Mouse (Mus musculus) lung, embryonic 16.5 days (tissue): Measurements from ENCODE around the gene Cwc22. TPM values are rescaled to one million over a fixed set of nuclear protein-coding genes. Genes with fewer than 3 reads are reported as not detected.

Source experiments
- ATAC-seq: fragments of 200-750 bp; cut with Nextera tagmentation; 2 replicates; pipeline ENCODE4 v1.8.0; 2017; ENCODE audit warnings: low read depth, mild to moderate bottlenecking, moderate library complexity
- H3K27ac ChIP-seq: fragments of 300-500 bp; sonication (generic); 2 replicates; pipeline ENCODE4 v1.5.1; 2014; ENCODE audit warnings: mild to moderate bottlenecking, control low read depth, low read length
- H3K27me3 ChIP-seq: fragments of 300-500 bp; sonication (generic); 2 replicates; pipeline ENCODE4 v1.6.1; 2014; ENCODE audit warnings: low read depth, low read length, mixed read lengths; ENCODE audit not compliant: control insufficient read depth, insufficient read depth
- H3K36me3 ChIP-seq: fragments of 300-500 bp; sonication (generic); 2 replicates; pipeline ENCODE4 v1.6.1; 2014; ENCODE audit warnings: low read length; ENCODE audit not compliant: control insufficient read depth, insufficient read depth
- H3K4me1 ChIP-seq: fragments of 300-500 bp; sonication (generic); replicated peaks from 2 replicates; pipeline ENCODE4 v1.6.1; 2014; ENCODE audit warnings: low read length, mixed read lengths; ENCODE audit not compliant: control insufficient read depth, insufficient read depth
- H3K4me2 ChIP-seq: fragments of 300-500 bp; sonication (generic); 2 replicates; pipeline ENCODE4 v1.6.1; 2014; ENCODE audit warnings: low read depth, low read length, control low read depth
- H3K4me3 ChIP-seq: fragments of 300-500 bp; sonication (generic); 2 replicates; pipeline ENCODE4 v1.5.1; 2014; ENCODE audit warnings: mild to moderate bottlenecking, low read length, control low read depth
- H3K9ac ChIP-seq: fragments of 300-500 bp; sonication (generic); 2 replicates; pipeline ENCODE4 v1.6.1; 2014; ENCODE audit warnings: low read length, control low read depth
- H3K9me3 ChIP-seq: fragments of 300-500 bp; sonication (generic); 2 replicates; pipeline ENCODE4 v1.6.1; 2016; ENCODE audit warnings: low read length; ENCODE audit not compliant: control insufficient read depth
- WGBS: fragments of 180-500 bp; shearing (Covaris S2); extraction: QIAGEN DNeasy Blood & Tissue Kit; methylation state at CpG from one replicate; pipeline ENCODE4 v1.1.7; 2014; 5-methylcytosine and 5-hydroxymethylcytosine counted together
- polyA plus RNA-seq: library from polyadenylated mRNA; unstranded; fragments of >200 nt; fragmentation: Nextera tagmentation; extraction: Ambion mirVana; gene quantifications from 2 replicates; pipeline ENCODE4 v1.2.1, GENCODE M21; 2015

Gene Cwc22
- polyA plus RNA-seq: 27.6 and 28.0 TPM in 2 replicates

GRCm38 (mm10) chr2:77945596-77946485 is at the start of gene Cwc22:
Gene Cwc22 (minus strand): TSS chr2:77946375.
- under 1% methylated on average over 43 of the region's 55 CpGs for WGBS
- Histone ChIP-seq H3K4me2 (peak within 1 kb of the TSS; percentile 92), H3K27ac (peak within 1 kb of the TSS; percentile 57), H3K27me3 (no peaks in the 10 kb centered on the region), H3K4me1 (peaks cover 7% of the 10 kb centered on the region), H3K9ac (peak within 1 kb of the TSS; percentile 95), H3K9me3 (no peaks in the 10 kb centered on the region), H3K36me3 (0 out of 2 replicates have a peak, but pooled peaks cover 2% of the 10 kb centered on the region), H3K4me3 (peak within 1 kb of the TSS; percentile 81)
- ATAC-seq: peak; percentile 94

- no peak overlapping the region for H3K4me3 ChIP-seq
- ATAC-seq: no peak
- 51% methylated on average over 4 of the region's 4 CpGs for WGBS
- no peaks in the 10 kb centered on the region for H3K9me3 ChIP-seq
- H3K4me2 ChIP-seq: no peak overlapping the region
- H3K27ac ChIP-seq: no peak overlapping the region
- no peaks in the 10 kb centered on the region for H3K4me1 ChIP-seq
- no peaks in the 10 kb centered on the region for H3K36me3 ChIP-seq
- no peak overlapping the region for H3K9ac ChIP-seq
- H3K27me3 ChIP-seq: no peaks in the 10 kb centered on the region
Measured at GRCm38 (mm10) chr2:77993727-77994401, 47.7 kb upstream of the Cwc22 start.

GRCm38 (mm10) chr2:77992951-77993604 is 46.9 kb upstream of the Cwc22 start:
- no peak overlapping the region for H3K9ac ChIP-seq
- no peaks in the 10 kb centered on the region for H3K9me3 ChIP-seq
- no peaks in the 10 kb centered on the region for H3K36me3 ChIP-seq
- 45% methylated on average over 3 of the region's 3 CpGs for WGBS
- no peak overlapping the region for H3K4me3 ChIP-seq
- no peak for ATAC-seq
- H3K27ac ChIP-seq: no peak overlapping the region
- H3K4me2 ChIP-seq: no peak overlapping the region
- no peaks in the 10 kb centered on the region for H3K27me3 ChIP-seq
- no peaks in the 10 kb centered on the region for H3K4me1 ChIP-seq

- Histone ChIP-seq H3K4me2 (no peak overlapping the region), H3K4me3 (no peak overlapping the region), H3K9me3 (no peaks in the 10 kb centered on the region), H3K9ac (no peak overlapping the region), H3K4me1 (no peaks in the 10 kb centered on the region), H3K36me3 (no peaks in the 10 kb centered on the region), H3K27me3 (no peaks in the 10 kb centered on the region), H3K27ac (no peak overlapping the region)
- ATAC-seq: no peak
- WGBS: 44% methylated on average over 2 of the region's 2 CpGs
Measured at GRCm38 (mm10) chr2:77990820-77991219, 44.6 kb upstream of the Cwc22 start.

GRCm38 (mm10) chr2:77990121-77990520 is 43.9 kb upstream of the Cwc22 start:
- H3K4me1 ChIP-seq: no peaks in the 10 kb centered on the region
- H3K27me3 ChIP-seq: no peaks in the 10 kb centered on the region
- no peak for ATAC-seq
- H3K9me3 ChIP-seq: no peaks in the 10 kb centered on the region
- H3K9ac ChIP-seq: no peak overlapping the region
- no peak overlapping the region for H3K27ac ChIP-seq
- H3K4me3 ChIP-seq: no peak overlapping the region
- no peaks in the 10 kb centered on the region for H3K36me3 ChIP-seq
- H3K4me2 ChIP-seq: no peak overlapping the region

GRCm38 (mm10) chr2:77989390-77989789 is 43.2 kb upstream of the Cwc22 start:
- H3K27me3 ChIP-seq: no peaks in the 10 kb centered on the region
- H3K9me3 ChIP-seq: no peaks in the 10 kb centered on the region
- H3K9ac ChIP-seq: no peak overlapping the region
- ATAC-seq: no peak
- H3K4me1 ChIP-seq: no peaks in the 10 kb centered on the region
- H3K4me2 ChIP-seq: no peak overlapping the region
- H3K27ac ChIP-seq: no peak overlapping the region
- H3K36me3 ChIP-seq: no peaks in the 10 kb centered on the region
- WGBS: 73% methylated on average over 1 of the region's 1 CpGs
- H3K4me3 ChIP-seq: no peak overlapping the region

GRCm38 (mm10) chr2:77985991-77986730 is 40.0 kb upstream of the Cwc22 start:
- H3K4me1 ChIP-seq: no peaks in the 10 kb centered on the region
- no peaks in the 10 kb centered on the region for H3K36me3 ChIP-seq
- no peak overlapping the region for H3K27ac ChIP-seq
- no peak for ATAC-seq
- no peaks in the 10 kb centered on the region; the same call in 1 of the 2 replicates for H3K9me3 ChIP-seq
- H3K27me3 ChIP-seq: no peaks in the 10 kb centered on the region
- no peak overlapping the region for H3K9ac ChIP-seq
- WGBS: 57% methylated on average over 2 of the region's 2 CpGs
- no peak overlapping the region for H3K4me2 ChIP-seq
- H3K4me3 ChIP-seq: no peak overlapping the region

- H3K27me3 ChIP-seq: no peaks in the 10 kb centered on the region
- H3K36me3 ChIP-seq: no peaks in the 10 kb centered on the region
- no peak overlapping the region for H3K4me3 ChIP-seq
- 70% methylated on average over 4 of the region's 4 CpGs for WGBS
- no peak overlapping the region for H3K4me2 ChIP-seq
- no peaks in the 10 kb centered on the region for H3K4me1 ChIP-seq
- no peak overlapping the region for H3K9ac ChIP-seq
- H3K9me3 ChIP-seq: no peaks in the 10 kb centered on the region; the same call in 1 of the 2 replicates
- ATAC-seq: no peak
- H3K27ac ChIP-seq: no peak overlapping the region
Measured at GRCm38 (mm10) chr2:77984209-77984608, 38.0 kb upstream of the Cwc22 start.
